Mouse (Mus musculus): ENCODE results near the gene Olfr273.

DNA sequence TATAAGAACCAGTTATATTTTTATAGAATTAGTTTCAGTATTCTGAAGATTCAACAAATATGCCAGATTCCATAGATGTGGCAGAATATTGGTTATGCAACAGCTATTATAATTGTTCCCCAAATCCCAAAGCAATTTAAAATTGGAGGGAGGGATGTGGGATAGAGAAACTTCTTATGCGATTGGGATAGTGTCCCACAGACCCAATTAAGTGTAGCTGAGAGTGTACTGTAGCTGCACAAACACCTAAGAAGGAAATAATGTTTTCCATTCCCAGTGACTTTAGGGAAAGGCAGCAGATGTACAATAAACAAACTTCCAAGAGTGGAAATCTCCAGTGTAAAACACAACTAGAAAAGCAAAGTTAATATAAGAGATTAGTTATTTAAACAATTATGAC is at the start of gene Olfr273:
- TF ChIP-seq CTCF (IDR thresholded peaks at IDR 0.05; ENCODE audit: low read depth, low read length) (no peak), POLR2A (IDR thresholded peaks at IDR 0.05; ENCODE audit: extremely low read depth, insufficient read depth, low read length) (no peak)
